Mouse (Mus musculus): ENCODE data around the gene Obsl1.
A peak's percentile ranks its signal among the peaks of the same experiment; 100 is the strongest.

Gene Obsl1

GRCm38 (mm10) chr1:75518427-75518826 is 12.2 kb upstream of the Obsl1 start:
- DNase-seq (ENCODE audit: low spot score): no peak

GRCm38 (mm10) chr1:75517984-75518383 is 11.7 kb upstream of the Obsl1 start:
- no peak for DNase-seq (ENCODE audit: low spot score)

- peak; percentile 65 for DNase-seq (ENCODE audit: low spot score)
These were observed 10.6 kb upstream of the Obsl1 start for GRCm38 (mm10) chr1:75516703-75517380.

- no peak for DNase-seq (ENCODE audit: low spot score)
These were observed 6.3 kb upstream of the Obsl1 start for GRCm38 (mm10) chr1:75512550-75512949.

- DNase-seq (ENCODE audit: low spot score): peak; percentile 45
These were observed 5.4 kb upstream of the Obsl1 start for GRCm38 (mm10) chr1:75511437-75512210.

GRCm38 (mm10) chr1:75510154-75510553 is 3.9 kb upstream of the Obsl1 start:
- DNase-seq (ENCODE audit: low spot score): no peak

- peak; percentile 63 for DNase-seq (ENCODE audit: low spot score)
These were observed 3.3 kb upstream of the Obsl1 start for GRCm38 (mm10) chr1:75509586-75509985.

- DNase-seq (ENCODE audit: low spot score): peak; percentile 82
These were observed 754 bp upstream of the Obsl1 start, which contains the start of gene Inha for GRCm38 (mm10) chr1:75507006-75507405. Gene Inha (plus strand): TSS chr1:75507077.

GRCm38 (mm10) chr1:75505159-75505955 is 895 bp downstream of the Obsl1 start:
- peak; percentile 70 for DNase-seq (ENCODE audit: low spot score)

- DNase-seq (ENCODE audit: low spot score): no peak
These were observed 1.8 kb downstream of the Obsl1 start for GRCm38 (mm10) chr1:75504256-75505045.

- DNase-seq (ENCODE audit: low spot score): peak; percentile 39
These were observed 2.6 kb downstream of the Obsl1 start for GRCm38 (mm10) chr1:75503651-75503980.

GRCm38 (mm10) chr1:75502945-75503650 is 3.2 kb downstream of the Obsl1 start:
- DNase-seq (ENCODE audit: low spot score): no peak

- no peak for DNase-seq (ENCODE audit: low spot score)
These were observed 4.3 kb downstream of the Obsl1 start for GRCm38 (mm10) chr1:75501905-75502304.

- no peak for DNase-seq (ENCODE audit: low spot score)
These were observed 6.8 kb downstream of the Obsl1 start for GRCm38 (mm10) chr1:75499441-75499840.

- no peak for DNase-seq (ENCODE audit: low spot score)
These were observed 7.4 kb downstream of the Obsl1 start for GRCm38 (mm10) chr1:75498897-75499296.

- DNase-seq (ENCODE audit: low spot score): peak; percentile 47
These were observed 11.2 kb downstream of the Obsl1 start for GRCm38 (mm10) chr1:75494878-75495548.

- DNase-seq (ENCODE audit: low spot score): no peak
These were observed 13.6 kb downstream of the Obsl1 start for GRCm38 (mm10) chr1:75492579-75493170.

- DNase-seq (ENCODE audit: low spot score): no peak
These were observed 15.3 kb downstream of the Obsl1 start for GRCm38 (mm10) chr1:75490785-75491551.

GRCm38 (mm10) chr1:75487405-75488161 is 18.7 kb downstream of the Obsl1 start:
- peak; percentile 66 for DNase-seq (ENCODE audit: low spot score)
